Mouse (Mus musculus) liver, adult 2 months (tissue): ENCODE data around the gene Prg4. TPM values are rescaled to one million over a fixed set of nuclear protein-coding genes. Genes with fewer than 3 reads are reported as not detected.
A peak's percentile ranks its signal among the peaks of the same experiment; 100 is the strongest.

Source experiments
- DNase-seq: peaks from one replicate; pipeline ENCODE4 v3.0.0-alpha.2; 2011; ENCODE audit warnings: low read depth, low spot score; ENCODE audit errors: extremely low read depth
- H3K27ac ChIP-seq: fragments of 200-500 bp; replicated peaks from 2 replicates; pipeline ENCODE4 v1.5.1; 2012; ENCODE audit warnings: low read depth, mild to moderate bottlenecking, control low read depth, inconsistent platforms, low read length; ENCODE audit not compliant: insufficient read depth
- H3K27me3 ChIP-seq: fragments of 200-500 bp; 2 replicates; pipeline ENCODE4 v1.6.1; 2012; ENCODE audit warnings: mild to moderate bottlenecking, moderate library complexity, low read length, inconsistent platforms; ENCODE audit not compliant: control insufficient read depth, insufficient read depth
- H3K36me3 ChIP-seq: fragments of 200-500 bp; 2 replicates; pipeline ENCODE4 v1.6.1; 2012; ENCODE audit warnings: low read length, inconsistent platforms; ENCODE audit not compliant: control insufficient read depth, insufficient read depth
- H3K4me1 ChIP-seq: fragments of 200-500 bp; 2 replicates; pipeline ENCODE4 v1.6.1; 2011; ENCODE audit warnings: low read length; ENCODE audit not compliant: control insufficient read depth, insufficient read depth
- H3K4me3 ChIP-seq: fragments of 200-500 bp; 2 replicates; pipeline ENCODE4 v1.5.1; 2011; ENCODE audit warnings: low read depth, mild to moderate bottlenecking, control low read depth, low read length, moderate library complexity; ENCODE audit not compliant: insufficient read depth
- H3K79me2 ChIP-seq: fragments of 200-500 bp; 2 replicates; pipeline ENCODE4 v1.6.1; 2012; ENCODE audit warnings: inconsistent platforms, mild to moderate bottlenecking, low read length, moderate library complexity; ENCODE audit not compliant: control insufficient read depth, insufficient read depth
- H3K9ac ChIP-seq: fragments of 200-500 bp; 2 replicates; pipeline ENCODE4 v1.6.1; 2012; ENCODE audit warnings: low read depth, mild to moderate bottlenecking, control low read depth, inconsistent platforms, low read length
- CTCF ChIP-seq: fragments of 200-500 bp; IDR thresholded peaks from 2 replicates; pipeline ENCODE4 v1.5.1; 2011; ENCODE audit warnings: low read depth, low read length, control low read depth
- POLR2A ChIP-seq: fragments of 200-500 bp; IDR thresholded peaks from 2 replicates; pipeline ENCODE4 v1.6.1; 2011; ENCODE audit warnings: low read length, control low read depth; ENCODE audit not compliant: insufficient read depth; ENCODE audit errors: extremely low read depth
- WGBS: fragments of 180-500 bp; shearing (Covaris S2); methylation state at CpG from one replicate; pipeline ENCODE4 v1.1.7; 2018; 5-methylcytosine and 5-hydroxymethylcytosine counted together
- polyA plus RNA-seq: library from polyadenylated mRNA; depleted of rRNA; stranded (reverse); fragments of >200 nt; gene quantifications from 2 replicates; pipeline ENCODE4 v1.2.3, GENCODE M21; 2012; rRNA removed
- total RNA-seq: library from RNA; depleted of rRNA; stranded (reverse); fragments of >200 nt; gene quantifications from 2 replicates; pipeline ENCODE4 v1.2.3, GENCODE M21; 2014; rRNA removed

Gene Prg4
- total RNA-seq (19.4 and 25.5 TPM in 2 replicates), polyA plus RNA-seq (13.6 and 15.8 TPM in 2 replicates)

- Histone ChIP-seq H3K27me3 (no peaks in the 10 kb centered on the region), H3K9ac (no peak within 1 kb of the TSS), H3K36me3 (no peaks in the 10 kb centered on the region), H3K4me3 (peak within 1 kb of the TSS; percentile 31; the same call in 1 of the 2 replicates), H3K27ac (peak within 1 kb of the TSS; percentile 44; the same call in 1 of the 2 replicates), H3K79me2 (no peaks in the 10 kb centered on the region), H3K4me1 (peaks cover 9% of the 10 kb centered on the region; the same call in 1 of the 2 replicates)
- DNase-seq = peak; percentile 98
- 32% methylated on average over 3 of the region's 3 CpGs for WGBS
- TF ChIP-seq POLR2A (no peak), CTCF (no peak)
Observed at GRCm38 (mm10) chr1:150466132-150466531, at the start of gene Prg4. Prg4 (minus strand) TSS chr1:150466165.

GRCm38 (mm10) chr1:150513041-150513440 is 47.1 kb upstream of the Prg4 start:
- H3K27me3 ChIP-seq = no peaks in the 10 kb centered on the region
- no peak for TF ChIP-seq POLR2A
- TF ChIP-seq CTCF = no peak
- no peak overlapping the region for H3K9ac ChIP-seq
- no peaks in the 10 kb centered on the region for H3K36me3 ChIP-seq
- 86% methylated on average over 2 of the region's 2 CpGs for WGBS
- no peaks in the 10 kb centered on the region for H3K79me2 ChIP-seq
- H3K27ac ChIP-seq = no peak overlapping the region
- DNase-seq = no peak
- H3K4me3 ChIP-seq = no peak overlapping the region
- no peaks in the 10 kb centered on the region for H3K4me1 ChIP-seq

- Histone ChIP-seq H3K27me3 (no peaks in the 10 kb centered on the region), H3K9ac (no peak overlapping the region), H3K4me3 (no peak overlapping the region), H3K79me2 (no peaks in the 10 kb centered on the region), H3K36me3 (no peaks in the 10 kb centered on the region), H3K4me1 (no peaks in the 10 kb centered on the region), H3K27ac (no peak overlapping the region)
- 44% methylated on average over 2 of the region's 2 CpGs for WGBS
- DNase-seq = no peak
- TF ChIP-seq CTCF (no peak), POLR2A (no peak)
Observed at GRCm38 (mm10) chr1:150505794-150506193, 39.8 kb upstream of the Prg4 start.

GRCm38 (mm10) chr1:150503321-150503720 is 37.4 kb upstream of the Prg4 start:
- Histone ChIP-seq H3K79me2 (no peaks in the 10 kb centered on the region), H3K36me3 (no peaks in the 10 kb centered on the region), H3K4me1 (no peaks in the 10 kb centered on the region), H3K27ac (no peak overlapping the region), H3K4me3 (no peak overlapping the region), H3K27me3 (no peaks in the 10 kb centered on the region), H3K9ac (no peak overlapping the region)
- 83% methylated on average over 4 of the region's 4 CpGs for WGBS
- no peak for DNase-seq
- TF ChIP-seq POLR2A (no peak), CTCF (no peak)

GRCm38 (mm10) chr1:150498177-150498576 is 32.2 kb upstream of the Prg4 start:
- no peak for TF ChIP-seq POLR2A
- TF ChIP-seq CTCF = no peak
- 94% methylated on average over 2 of the region's 2 CpGs for WGBS
- Histone ChIP-seq H3K4me3 (no peak overlapping the region), H3K27ac (no peak overlapping the region), H3K27me3 (no peaks in the 10 kb centered on the region), H3K4me1 (peaks cover 4% of the 10 kb centered on the region; the same call in 1 of the 2 replicates), H3K79me2 (no peaks in the 10 kb centered on the region), H3K36me3 (no peaks in the 10 kb centered on the region), H3K9ac (no peak overlapping the region)
- peak; percentile 8 for DNase-seq

- H3K27me3 ChIP-seq = no peaks in the 10 kb centered on the region
- peak; percentile 88 for DNase-seq
- H3K27ac ChIP-seq = no peak overlapping the region
- H3K4me3 ChIP-seq = no peak overlapping the region
- 4% methylated on average over 2 of the region's 2 CpGs for WGBS
- no peaks in the 10 kb centered on the region for H3K79me2 ChIP-seq
- no peak overlapping the region for H3K9ac ChIP-seq
- peaks cover 4% of the 10 kb centered on the region; the same call in 1 of the 2 replicates for H3K4me1 ChIP-seq
- no peaks in the 10 kb centered on the region for H3K36me3 ChIP-seq
- TF ChIP-seq POLR2A (no peak), CTCF (0 out of 2 replicates have a peak, but pooled peaks have one; percentile 6)
Observed at GRCm38 (mm10) chr1:150497690-150498089, 31.7 kb upstream of the Prg4 start.
